Mouse (Mus musculus): ENCODE results near the gene Mlycd.
"Not testable (repeated sequence)": the region's sequence is repeated elsewhere in the genome, so short reads cannot be mapped to it uniquely, and the experiment has no call there.

Gene Mlycd

GRCm38 (mm10) chr8:119394524-119395026, at the start of gene Mlycd:
Gene Mlycd, plus strand, starts transcription at chr8:119394878.
- peak; percentile 92 for DNase-seq (ENCODE audit: low spot score)

- no peak for DNase-seq (ENCODE audit: low spot score)
These were observed 49.5 kb upstream of the Mlycd start for GRCm38 (mm10) chr8:119345029-119345682.

- no peak for DNase-seq (ENCODE audit: low spot score)
These were observed 49.0 kb upstream of the Mlycd start for GRCm38 (mm10) chr8:119345683-119346075.

GRCm38 (mm10) chr8:119351647-119352046, 43.0 kb upstream of the Mlycd start:
- no peak for DNase-seq (ENCODE audit: low spot score)

- no peak for DNase-seq (ENCODE audit: low spot score)
These were observed 41.6 kb upstream of the Mlycd start for GRCm38 (mm10) chr8:119352977-119353658.

- DNase-seq (ENCODE audit: low spot score) = no peak
These were observed 41.0 kb upstream of the Mlycd start for GRCm38 (mm10) chr8:119353659-119354023.

- DNase-seq (ENCODE audit: low spot score) = not testable (repeated sequence)
These were observed 38.0 kb upstream of the Mlycd start for GRCm38 (mm10) chr8:119356631-119357030.

- DNase-seq (ENCODE audit: low spot score) = no peak
These were observed 36.5 kb upstream of the Mlycd start for GRCm38 (mm10) chr8:119358175-119358574.

- DNase-seq (ENCODE audit: low spot score) = no peak
These were observed 35.8 kb upstream of the Mlycd start for GRCm38 (mm10) chr8:119358836-119359235.

- no peak for DNase-seq (ENCODE audit: low spot score)
These were observed 33.9 kb upstream of the Mlycd start for GRCm38 (mm10) chr8:119360686-119361295.

- DNase-seq (ENCODE audit: low spot score) = not testable (repeated sequence)
These were observed 20.0 kb upstream of the Mlycd start for GRCm38 (mm10) chr8:119374716-119375115.

GRCm38 (mm10) chr8:119378476-119378875, 16.2 kb upstream of the Mlycd start:
- DNase-seq (ENCODE audit: low spot score) = no peak

GRCm38 (mm10) chr8:119380619-119381018, 14.1 kb upstream of the Mlycd start:
- DNase-seq (ENCODE audit: low spot score) = no peak

GRCm38 (mm10) chr8:119384478-119384877, 10.2 kb upstream of the Mlycd start:
- DNase-seq (ENCODE audit: low spot score) = peak; percentile 84

- no peak for DNase-seq (ENCODE audit: low spot score)
These were observed 8.8 kb upstream of the Mlycd start for GRCm38 (mm10) chr8:119385854-119386253.

GRCm38 (mm10) chr8:119386988-119387387, 7.7 kb upstream of the Mlycd start:
- no peak for DNase-seq (ENCODE audit: low spot score)

- DNase-seq (ENCODE audit: low spot score) = no peak
These were observed 581 bp upstream of the Mlycd start for GRCm38 (mm10) chr8:119394097-119394496.

- no peak for DNase-seq (ENCODE audit: low spot score)
These were observed 633 bp downstream of the Mlycd start for GRCm38 (mm10) chr8:119395072-119395950.

- DNase-seq (ENCODE audit: low spot score) = no peak
These were observed 3.9 kb downstream of the Mlycd start for GRCm38 (mm10) chr8:119398558-119398957.

- no peak for DNase-seq (ENCODE audit: low spot score)
These were observed 4.6 kb downstream of the Mlycd start for GRCm38 (mm10) chr8:119399255-119399654.

- no peak for DNase-seq (ENCODE audit: low spot score)
These were observed 5.5 kb downstream of the Mlycd start for GRCm38 (mm10) chr8:119400122-119400671.

GRCm38 (mm10) chr8:119400904-119401303, 6.2 kb downstream of the Mlycd start:
- no peak for DNase-seq (ENCODE audit: low spot score)

All from layer of hippocampus, adult 11-12 months (tissue).